Mouse (Mus musculus) cerebellum, postnatal 36 days (tissue): ENCODE data around the gene Acat2.
"Not testable (repeated sequence)": the region's sequence is repeated elsewhere in the genome, so short reads cannot be mapped to it uniquely, and the experiment has no call there.

Experiments used
- DNase-seq, 2 experiments: peaks; one replicate each; pipeline ENCODE4 v3.0.0; 2021 to 2022; ENCODE audit warnings: mixed read lengths in 2 of 2

The Acat2 gene

GRCm38 (mm10) chr17:12960331-12960873 lies at the start of gene Acat2:
Gene Acat2 (minus strand): TSS chr17:12960747.
- DNase-seq = peak; percentile 94

- peak in 1 of 2 experiments; percentile 31 for DNase-seq
Observed at GRCm38 (mm10) chr17:13009887-13010286, 49.3 kb upstream of the Acat2 start.

- no peak for DNase-seq
Observed at GRCm38 (mm10) chr17:13008528-13008927, 48.0 kb upstream of the Acat2 start.

GRCm38 (mm10) chr17:13007730-13008425 lies 47.3 kb upstream of the Acat2 start:
- DNase-seq = peak; percentile 98 to 100

- no peak for DNase-seq
Observed at GRCm38 (mm10) chr17:13006984-13007383, 46.4 kb upstream of the Acat2 start.

- DNase-seq = not testable (repeated sequence)
Observed at GRCm38 (mm10) chr17:13006546-13006945, 46.0 kb upstream of the Acat2 start, which contains the start of gene Sod2. Gene Sod2 (plus strand): TSS chr17:13006846.

GRCm38 (mm10) chr17:13004436-13004835 lies 43.9 kb upstream of the Acat2 start:
- DNase-seq = not testable (repeated sequence)

GRCm38 (mm10) chr17:13002243-13002642 lies 41.7 kb upstream of the Acat2 start:
- not testable (repeated sequence) for DNase-seq

- DNase-seq = no peak
Observed at GRCm38 (mm10) chr17:12999069-12999468, 38.5 kb upstream of the Acat2 start.

- no peak for DNase-seq
Observed at GRCm38 (mm10) chr17:12997890-12998289, 37.3 kb upstream of the Acat2 start.

- peak; percentile 72 to 75 for DNase-seq
Observed at GRCm38 (mm10) chr17:12996345-12996744, 35.8 kb upstream of the Acat2 start.

- no peak for DNase-seq
Observed at GRCm38 (mm10) chr17:12994069-12994468, 33.5 kb upstream of the Acat2 start, which contains the start of gene Wtap. Gene Wtap (minus strand): TSS chr17:12994169.

GRCm38 (mm10) chr17:12992470-12992991 lies 32.0 kb upstream of the Acat2 start:
- DNase-seq = peak; percentile 96 to 97

GRCm38 (mm10) chr17:12991635-12992358 lies 31.2 kb upstream of the Acat2 start:
- peak; percentile 85 to 88 for DNase-seq

- peak in 1 of 2 experiments; percentile 21 for DNase-seq
Observed at GRCm38 (mm10) chr17:12991194-12991634, 30.7 kb upstream of the Acat2 start.

GRCm38 (mm10) chr17:12990567-12991145 lies 30.1 kb upstream of the Acat2 start:
- DNase-seq = no peak

- DNase-seq = not testable (repeated sequence)
Observed at GRCm38 (mm10) chr17:12988096-12988495, 27.5 kb upstream of the Acat2 start.

GRCm38 (mm10) chr17:12983988-12984387 lies 23.4 kb upstream of the Acat2 start:
- no peak for DNase-seq

GRCm38 (mm10) chr17:12978546-12978945 lies 18.0 kb upstream of the Acat2 start:
- DNase-seq = no peak

- DNase-seq = peak in 1 of 2 experiments; percentile 37
Observed at GRCm38 (mm10) chr17:12973851-12974250, 13.3 kb upstream of the Acat2 start.

- no peak for DNase-seq
Observed at GRCm38 (mm10) chr17:12967173-12967572, 6.6 kb upstream of the Acat2 start.

GRCm38 (mm10) chr17:12963476-12963875 lies 2.9 kb upstream of the Acat2 start:
- no peak for DNase-seq

- not testable (repeated sequence) for DNase-seq
Observed at GRCm38 (mm10) chr17:12959377-12959776, 1.2 kb downstream of the Acat2 start.
